Mouse (Mus musculus) mouse trophoblast stem cell (cell line): ENCODE measurements at regions not wholly inside any gene's neighbourhood (a gene's known extent, or its start where the extent isn't known, plus 50 kb on each side); places are given as distances from the start of the nearest gene placed in this dataset.

ENCODE experiments used
- in situ Hi-C, 2 experiments: fragments of 300-500 bp; cut with MseI, MboI; formaldehyde crosslinking; loops; 2 replicates in 1 of 2; 3 replicates in 1 of 2; pipeline ENCODE4 v1.15.1; 2025

- in situ Hi-C loops = loop anchor here (5.0 to 10.0 kb wide), 3 partner anchors 40 to 223 kb away; partner anchors contain the start of genes Glul (in 2 of the 2) and Teddm1a (in 1 of the 2)
Measured at GRCm38 (mm10) chr1:154117346-154117687, 83.7 kb upstream of the Zfp648 start.

- in situ Hi-C loops = loop anchor here (5.0 to 10.0 kb wide), 3 partner anchors 41 to 223 kb away; partner anchors contain the start of genes Glul (in 2 of the 2) and Teddm1a (in 1 of the 2)
Measured at GRCm38 (mm10) chr1:154117688-154118373, 83.2 kb upstream of the Zfp648 start.

GRCm38 (mm10) chr1:154118374-154119004, 82.5 kb upstream of the Zfp648 start:
- in situ Hi-C loops = loop anchor here (5.0 to 10.0 kb wide), 3 partner anchors 41 to 224 kb away; partner anchors contain the start of genes Glul (in 2 of the 2) and Teddm1a (in 1 of the 2)

- in situ Hi-C loops = loop anchor here (5.0 to 10.0 kb wide), 3 partner anchors 42 to 225 kb away; partner anchors contain the start of genes Glul (in 2 of the 2) and Teddm1a (in 1 of the 2)
Measured at GRCm38 (mm10) chr1:154119611-154120010, 81.4 kb upstream of the Zfp648 start.

- in situ Hi-C loops = no loop called here
Measured at GRCm38 (mm10) chr1:154120693-154121092, 80.3 kb upstream of the Zfp648 start.

GRCm38 (mm10) chr1:154124981-154125380, 76.0 kb upstream of the Zfp648 start:
- in situ Hi-C loops = no loop called here

- in situ Hi-C loops = no loop called here
Measured at GRCm38 (mm10) chr1:154126487-154126886, 74.5 kb upstream of the Zfp648 start.

- in situ Hi-C loops = no loop called here
Measured at GRCm38 (mm10) chr1:154139488-154139887, 61.5 kb upstream of the Zfp648 start.

- in situ Hi-C loops = no loop called here
Measured at GRCm38 (mm10) chr1:154143691-154144090, 57.3 kb upstream of the Zfp648 start.

- in situ Hi-C loops = no loop called here
Measured at GRCm38 (mm10) chr1:154147001-154147571, 53.9 kb upstream of the Zfp648 start.

GRCm38 (mm10) chr1:154148948-154149347, 52.0 kb upstream of the Zfp648 start:
- in situ Hi-C loops = no loop called here

- in situ Hi-C loops = no loop called here
Measured at GRCm38 (mm10) chr1:154149431-154150143, 51.4 kb upstream of the Zfp648 start.

- in situ Hi-C loops = no loop called here
Measured at GRCm38 (mm10) chr1:154150167-154150851, 50.7 kb upstream of the Zfp648 start.
